Mouse (Mus musculus) stomach, postnatal 0 days (tissue): ENCODE data around the gene Ehd3.

Experiments
- CTCF ChIP-seq: IDR thresholded peaks from 2 replicates; pipeline ENCODE4 v1.5.1; 2016; ENCODE audit warnings: antibody characterized with exemption, low read depth, mild to moderate bottlenecking, moderate library complexity
- EP300 ChIP-seq: optimal IDR thresholded peaks from 2 replicates; pipeline ENCODE3; 2016; ENCODE audit warnings: antibody characterized with exemption

DNA sequence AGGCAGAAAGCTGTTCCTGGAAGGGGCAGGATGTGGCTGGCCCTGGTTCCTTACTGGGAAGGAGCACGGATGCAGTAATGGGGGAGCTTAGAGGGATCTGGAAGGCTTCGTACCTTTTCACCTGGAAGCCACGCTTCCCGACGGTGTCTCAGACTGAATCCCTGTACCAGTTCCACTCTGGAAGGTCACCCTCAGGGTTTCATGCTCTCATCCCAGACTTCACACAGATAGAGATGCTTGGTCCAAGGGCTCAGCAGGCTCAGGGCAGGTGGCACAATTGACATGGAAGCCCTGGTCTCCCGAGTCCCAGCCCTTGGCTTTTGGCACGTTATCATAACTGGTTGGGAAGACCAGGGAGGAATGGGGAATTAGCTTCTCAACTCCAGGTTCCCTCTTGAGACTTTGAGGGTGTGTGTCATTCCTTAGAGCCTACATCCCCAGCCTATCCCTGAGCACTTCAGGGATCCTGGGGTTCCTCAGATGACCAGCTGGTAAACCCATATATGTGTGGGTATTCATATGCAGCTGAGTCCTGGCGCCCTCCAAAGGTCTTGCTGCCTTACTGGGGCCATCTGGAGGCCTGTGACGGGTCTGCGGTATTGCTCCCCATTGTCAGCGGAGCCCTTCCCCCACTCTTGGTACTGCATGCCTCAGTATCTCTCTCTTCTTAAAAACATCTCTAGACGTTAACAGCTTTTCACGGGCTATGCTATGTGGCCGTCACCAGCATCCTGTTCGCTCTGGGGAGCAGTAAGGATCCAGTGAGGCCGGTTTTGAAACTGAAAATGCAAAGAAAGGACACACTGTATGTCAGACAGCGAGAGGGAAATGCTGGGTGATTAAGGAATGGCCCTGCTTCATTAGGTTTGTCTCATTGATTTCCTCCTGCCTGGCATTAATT, 19.4 kb downstream of the Ehd3 start:
- TF ChIP-seq EP300 (no peak), CTCF (peak; percentile 7; the same call in 1 of the 2 replicates)
